Mouse (Mus musculus) liver, postnatal 0 days (tissue): Measurements from ENCODE around the gene Psmb8.

ENCODE experiments used
- CTCF ChIP-seq: sonication (generic); IDR thresholded peaks from 2 replicates; pipeline ENCODE4 v1.5.1; 2016; ENCODE audit warnings: antibody characterized with exemption, low read depth
- EP300 ChIP-seq: IDR thresholded peaks from 2 replicates; pipeline ENCODE4 v1.6.1; 2016; ENCODE audit warnings: antibody characterized with exemption, low read depth, mild to moderate bottlenecking

DNA sequence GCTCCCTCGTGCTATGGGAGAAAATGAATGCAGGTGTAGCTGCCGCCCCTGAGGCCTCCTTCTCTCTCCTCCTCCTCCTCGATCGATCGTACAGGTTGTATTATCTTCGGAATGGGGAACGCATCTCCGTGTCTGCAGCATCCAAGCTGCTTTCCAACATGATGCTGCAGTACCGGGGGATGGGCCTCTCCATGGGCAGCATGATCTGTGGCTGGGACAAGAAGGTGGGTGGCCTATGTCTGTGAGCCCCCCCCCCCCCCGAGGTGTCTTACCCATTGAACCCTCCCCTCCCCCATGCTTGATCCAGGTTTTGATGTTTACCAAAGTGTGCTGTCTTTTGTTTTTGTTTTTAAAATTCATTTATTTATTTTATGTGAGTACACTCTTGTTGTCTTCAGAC lies 2.5 kb downstream of the Psmb8 start:
- TF ChIP-seq CTCF (no peak), EP300 (no peak)
